Mouse (Mus musculus): ENCODE measurements around the gene Klrb1a. TPM values are rescaled to one million over a fixed set of nuclear protein-coding genes. Genes with fewer than 3 reads are reported as not detected.

Gene Klrb1a
- polyA plus RNA-seq, 2 experiments = 0.11 to 0.55 TPM

DNA sequence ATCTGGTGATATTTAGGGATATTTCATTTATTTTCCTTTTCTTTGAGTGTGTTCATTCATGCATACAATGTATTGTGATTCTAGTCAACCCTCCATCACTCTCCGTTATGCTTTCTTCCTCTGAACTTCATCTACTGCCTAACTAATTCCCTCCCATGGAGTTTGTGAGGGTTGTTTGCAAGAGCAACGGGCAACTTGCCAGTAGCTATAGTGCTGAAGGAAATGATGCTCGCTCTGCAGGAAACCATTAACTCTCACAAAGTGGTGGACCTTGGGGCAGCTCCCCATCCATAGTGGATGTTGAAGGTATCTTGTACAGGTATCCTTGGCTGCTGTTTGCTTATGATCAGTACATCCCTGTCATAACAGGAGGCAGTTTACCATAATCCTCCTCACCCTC lies 21.3 kb downstream of the Klrb1a start:
- 44% methylated on average over 3 of the region's 3 CpGs for WGBS (ENCODE audit: insufficient replicate concordance)
- H3K36me3 ChIP-seq (replicated peaks; ENCODE audit: control insufficient read depth, insufficient read depth, low read depth) = no peaks in the 10 kb centered on the region
- DNase-seq (ENCODE audit: low read depth in 3 of 3, low spot score in 3 of 3) (no peak), ATAC-seq (ENCODE audit: insufficient read depth) (no peak)
- no peaks in the 10 kb centered on the region for H3K27me3 ChIP-seq (ENCODE audit: control insufficient read depth, insufficient read depth, low read length)
- H3K9me3 ChIP-seq (ENCODE audit: control insufficient read depth, low read length) = no peaks in the 10 kb centered on the region
- H3K4me1 ChIP-seq (replicated peaks; ENCODE audit: control insufficient read depth in 2 of 2, insufficient read depth in 2 of 2, low read length in 1 of 2) = no peaks in the 10 kb centered on the region
- H3K9ac ChIP-seq (replicated peaks) = no peak overlapping the region
- H3K4me3 ChIP-seq (ENCODE audit: insufficient read depth in 1 of 2, low read depth in 2 of 2, low read length in 2 of 2) = no peak overlapping the region
- H3K27ac ChIP-seq = no peak overlapping the region
- TF ChIP-seq CTCF (IDR thresholded peaks at IDR 0.05; ENCODE audit: low read depth) = no peak
- no peak for TF ChIP-seq EP300 (IDR thresholded peaks at IDR 0.05; ENCODE audit: low read depth)
- H3K4me2 ChIP-seq (ENCODE audit: low read depth) = no peak overlapping the region

DNA sequence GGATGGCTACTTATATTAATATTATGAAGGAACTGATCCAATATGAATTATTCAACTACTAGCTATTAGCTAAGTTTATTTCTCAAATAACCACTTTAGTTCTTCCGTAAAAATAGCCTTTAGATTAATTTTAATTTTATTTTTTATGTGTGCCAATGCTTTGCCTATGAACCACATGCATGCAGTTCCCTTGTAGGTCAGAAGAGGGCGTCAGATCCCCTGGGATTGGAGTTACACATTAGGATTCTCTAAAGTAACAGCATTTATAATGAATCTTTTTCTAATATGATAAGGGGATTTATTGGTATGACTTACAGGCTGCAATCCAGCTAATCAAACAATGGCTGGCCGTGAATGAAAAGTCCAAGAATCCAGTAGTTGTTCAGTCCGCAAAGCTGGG lies 23.8 kb downstream of the Klrb1a start:
- Histone ChIP-seq H3K4me3 (ENCODE audit: insufficient read depth in 1 of 2, low read depth in 2 of 2, low read length in 2 of 2) (no peak overlapping the region), H3K9me3 (ENCODE audit: control insufficient read depth, low read length) (no peaks in the 10 kb centered on the region), H3K9ac (replicated peaks) (no peak overlapping the region), H3K27ac (no peak overlapping the region), H3K4me2 (ENCODE audit: low read depth) (no peak overlapping the region), H3K4me1 (replicated peaks; ENCODE audit: control insufficient read depth in 2 of 2, insufficient read depth in 2 of 2, low read length in 1 of 2) (peaks cover 0 to 2% of the 10 kb centered on the region in 2 experiments; a peak in 1 of 4 replicates), H3K36me3 (replicated peaks; ENCODE audit: control insufficient read depth, insufficient read depth, low read depth) (no peaks in the 10 kb centered on the region), H3K27me3 (ENCODE audit: control insufficient read depth, insufficient read depth, low read length) (no peaks in the 10 kb centered on the region)
- DNase-seq (ENCODE audit: low read depth in 3 of 3, low spot score in 3 of 3) (no peak), ATAC-seq (ENCODE audit: insufficient read depth) (no peak)
- 49% methylated on average over 4 of the region's 4 CpGs for WGBS (ENCODE audit: insufficient replicate concordance)
- no peak for TF ChIP-seq EP300 (IDR thresholded peaks at IDR 0.05; ENCODE audit: low read depth)
- TF ChIP-seq CTCF (IDR thresholded peaks at IDR 0.05; ENCODE audit: low read depth) = peak; percentile 33; the same call in 1 of the 2 replicates

DNA sequence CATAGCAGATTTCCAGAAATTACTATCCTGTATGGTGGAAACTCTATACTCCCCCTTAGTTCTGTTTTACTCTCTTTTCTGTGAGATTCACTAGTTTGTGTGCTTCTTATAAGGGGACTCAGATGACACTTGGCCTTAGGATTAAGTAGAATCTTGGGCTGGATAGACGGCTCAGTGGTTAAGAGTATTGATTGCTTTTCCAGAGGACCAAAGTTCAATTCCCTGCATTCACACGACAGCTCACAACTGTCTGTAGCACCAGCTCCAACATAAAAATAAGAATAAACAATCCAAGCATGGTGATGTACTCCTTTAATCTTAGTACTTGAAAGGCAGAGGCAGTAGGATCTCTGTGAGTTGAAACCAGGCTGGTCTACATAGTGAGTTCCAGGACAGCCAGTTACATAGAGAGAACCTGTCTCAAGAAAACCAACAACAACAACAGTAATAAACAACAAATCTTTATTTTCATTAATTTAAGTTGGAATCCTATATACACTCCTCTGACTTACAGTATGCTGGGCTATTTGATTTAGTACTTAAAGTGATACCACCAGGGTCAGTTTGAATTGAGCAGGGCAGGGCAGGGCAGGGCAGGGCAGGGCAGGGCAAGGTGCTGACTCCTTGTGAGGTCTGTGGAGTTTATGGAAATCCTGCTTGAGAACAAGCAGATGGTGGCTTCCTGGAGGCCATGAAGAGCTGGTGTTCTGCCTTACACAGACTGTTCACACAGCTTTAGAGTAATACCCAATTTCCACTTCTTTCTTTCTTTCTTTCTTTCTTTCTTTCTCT lies 24.9 kb downstream of the Klrb1a start:
- whole genome bisulfite sequencing (ENCODE audit: insufficient replicate concordance) = 48% methylated on average over 2 of the region's 2 CpGs

DNA sequence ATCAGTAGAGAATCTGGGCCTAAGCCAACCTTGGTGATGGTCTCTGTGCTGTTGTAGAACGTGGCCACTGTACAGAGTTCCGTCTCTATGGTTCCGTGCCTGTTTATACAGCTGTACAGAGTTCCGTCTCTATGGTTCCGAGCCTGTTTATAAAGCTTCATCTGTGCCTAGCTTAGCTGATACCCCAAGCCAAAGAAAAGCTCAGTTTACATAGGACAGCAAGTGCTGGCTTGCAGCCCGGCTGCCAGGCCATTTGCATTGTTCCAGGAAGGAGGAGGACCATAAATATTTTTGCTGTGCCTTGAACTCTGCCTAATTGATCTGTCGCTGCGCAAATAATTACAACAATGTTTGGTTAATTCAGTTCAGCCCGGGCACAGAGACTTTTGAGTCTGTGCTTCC lies 26.2 kb downstream of the Klrb1a start:
- Histone ChIP-seq H3K9me3 (ENCODE audit: control insufficient read depth, low read length) (no peaks in the 10 kb centered on the region), H3K4me1 (replicated peaks; ENCODE audit: control insufficient read depth in 2 of 2, insufficient read depth in 2 of 2, low read length in 1 of 2) (peaks cover 0 to 2% of the 10 kb centered on the region in 2 experiments; a peak in 1 of 4 replicates), H3K36me3 (replicated peaks; ENCODE audit: control insufficient read depth, insufficient read depth, low read depth) (no peaks in the 10 kb centered on the region), H3K9ac (replicated peaks) (no peak overlapping the region), H3K4me2 (ENCODE audit: low read depth) (peak overlapping the region; percentile 8; the same call in 1 of the 2 replicates), H3K27ac (no peak overlapping the region), H3K4me3 (ENCODE audit: insufficient read depth in 1 of 2, low read depth in 2 of 2, low read length in 2 of 2) (no peak overlapping the region; a peak in 1 of 4 replicates), H3K27me3 (ENCODE audit: control insufficient read depth, insufficient read depth, low read length) (no peaks in the 10 kb centered on the region)
- DNase-seq (ENCODE audit: low read depth in 3 of 3, low spot score in 3 of 3) (no peak), ATAC-seq (ENCODE audit: insufficient read depth) (peak; percentile 67)
- WGBS (ENCODE audit: insufficient replicate concordance) = 48% methylated on average over 9 of the region's 9 CpGs
- no peak for TF ChIP-seq EP300 (IDR thresholded peaks at IDR 0.05; ENCODE audit: low read depth)
- no peak for TF ChIP-seq CTCF (IDR thresholded peaks at IDR 0.05; ENCODE audit: low read depth)

More for the DNA sequence above, 24.9 kb downstream of the Klrb1a start:
- no peak overlapping the region for H3K4me3 ChIP-seq (ENCODE audit: insufficient read depth in 1 of 2, low read depth in 2 of 2, low read length in 2 of 2)
- H3K9ac ChIP-seq (replicated peaks) = no peak overlapping the region
- H3K27me3 ChIP-seq (ENCODE audit: control insufficient read depth, insufficient read depth, low read length) = no peaks in the 10 kb centered on the region
- no peak overlapping the region for H3K27ac ChIP-seq
- no peaks in the 10 kb centered on the region for H3K36me3 ChIP-seq (replicated peaks; ENCODE audit: control insufficient read depth, insufficient read depth, low read depth)
- no peaks in the 10 kb centered on the region for H3K9me3 ChIP-seq (ENCODE audit: control insufficient read depth, low read length)
- DNase-seq (ENCODE audit: low read depth in 3 of 3, low spot score in 3 of 3) (no peak), ATAC-seq (ENCODE audit: insufficient read depth) (no peak)
- TF ChIP-seq EP300 (IDR thresholded peaks at IDR 0.05; ENCODE audit: low read depth) (no peak), CTCF (IDR thresholded peaks at IDR 0.05; ENCODE audit: low read depth) (no peak)
- peaks cover 0 to 2% of the 10 kb centered on the region in 2 experiments; a peak in 1 of 4 replicates for H3K4me1 ChIP-seq (replicated peaks; ENCODE audit: control insufficient read depth in 2 of 2, insufficient read depth in 2 of 2, low read length in 1 of 2)
- no peak overlapping the region for H3K4me2 ChIP-seq (ENCODE audit: low read depth)

DNA sequence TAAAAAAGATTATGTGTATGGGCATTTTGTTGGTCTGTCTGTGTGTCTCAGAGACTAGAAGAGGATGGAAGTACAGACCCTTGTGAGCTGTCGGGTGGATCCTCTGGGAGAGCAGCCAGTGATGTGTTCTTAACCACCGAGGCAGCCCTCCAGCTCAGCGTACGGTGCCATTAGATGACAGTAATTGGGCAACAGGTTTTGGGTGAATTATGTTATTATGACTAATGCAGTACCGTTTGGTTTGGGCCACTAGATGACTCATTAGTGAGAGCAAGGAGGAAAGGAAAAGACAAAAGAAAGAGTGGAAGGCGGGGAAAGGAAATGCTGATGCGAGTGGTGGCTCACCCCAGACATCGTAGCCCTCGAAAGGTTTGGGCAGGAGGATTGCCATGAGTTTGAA lies 28.7 kb downstream of the Klrb1a start:
- Histone ChIP-seq H3K9ac (replicated peaks) (no peak overlapping the region), H3K9me3 (ENCODE audit: control insufficient read depth, low read length) (no peaks in the 10 kb centered on the region), H3K4me3 (ENCODE audit: insufficient read depth in 1 of 2, low read depth in 2 of 2, low read length in 2 of 2) (no peak overlapping the region), H3K4me1 (replicated peaks; ENCODE audit: control insufficient read depth in 2 of 2, insufficient read depth in 2 of 2, low read length in 1 of 2) (peaks cover 0 to 2% of the 10 kb centered on the region in 2 experiments; a peak in 1 of 4 replicates), H3K36me3 (replicated peaks; ENCODE audit: control insufficient read depth, insufficient read depth, low read depth) (no peaks in the 10 kb centered on the region), H3K4me2 (ENCODE audit: low read depth) (no peak overlapping the region), H3K27me3 (ENCODE audit: control insufficient read depth, insufficient read depth, low read length) (no peaks in the 10 kb centered on the region), H3K27ac (no peak overlapping the region)
- 64% methylated on average over 9 of the region's 9 CpGs for WGBS (ENCODE audit: insufficient replicate concordance)
- DNase-seq (ENCODE audit: low read depth in 3 of 3, low spot score in 3 of 3) (no peak), ATAC-seq (ENCODE audit: insufficient read depth) (no peak)
- TF ChIP-seq CTCF (IDR thresholded peaks at IDR 0.05; ENCODE audit: low read depth) = no peak

Data from liver, embryonic 14.5 days (tissue).